9 mouse cellular contexts compared by ENCODE assay signal in the genomic region with DNA sequence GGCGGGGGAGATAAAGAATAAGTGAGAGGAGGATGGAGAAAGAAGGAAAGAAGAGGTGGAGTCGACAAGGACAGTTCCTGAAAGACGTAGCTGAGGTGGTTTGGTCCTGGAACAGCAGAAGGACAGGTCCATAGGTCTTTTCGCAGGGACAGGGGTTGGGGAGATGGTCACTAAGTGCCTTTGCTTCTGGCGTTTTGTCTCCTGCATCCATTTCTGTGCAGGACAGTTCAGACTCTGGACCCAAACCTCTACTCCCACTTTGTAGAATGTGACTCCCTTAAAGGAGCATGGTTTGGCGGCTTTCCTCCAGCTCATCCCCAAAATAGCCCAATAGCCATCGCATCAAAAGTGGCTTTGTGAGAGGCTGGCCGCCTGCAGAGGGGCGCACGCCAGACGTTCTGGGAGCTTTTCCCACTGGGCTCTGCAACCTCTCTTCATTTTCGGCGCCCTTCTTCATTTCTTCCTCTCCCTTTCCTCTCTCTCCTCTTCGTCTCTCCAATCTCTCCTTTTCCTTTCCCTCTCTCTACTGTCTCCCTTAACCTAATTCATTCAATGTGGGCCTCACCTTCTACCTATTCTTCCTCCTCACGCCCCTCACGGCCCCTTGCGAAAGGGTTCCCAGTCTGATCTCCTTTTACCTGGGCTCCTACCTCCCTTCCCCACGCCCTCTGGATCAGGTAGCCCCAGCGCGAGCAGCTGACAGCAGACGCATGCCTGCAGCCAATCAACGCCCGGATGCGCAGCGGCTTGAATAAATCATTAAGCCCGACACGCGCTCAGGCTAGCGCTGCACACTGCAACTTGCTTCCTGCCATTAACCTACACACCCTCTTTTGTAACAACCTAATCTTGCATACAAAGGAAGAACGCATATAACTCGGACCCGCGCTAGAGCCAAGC. TPM values are rescaled to one million over a fixed set of nuclear protein-coding genes. Genes with fewer than 3 reads are reported as not detected.
DNase-seq lines count a peak whose midpoint lies in the region; ATAC-seq and TF ChIP-seq lines count a peak whose summit lies in the region.
"Had no signal": no experiment of that assay in that cellular context is flagged by ENCODE, and none has a peak within 500 bp of the region (broad histone marks: within the 10 kb centered on the region; RNA-seq: fewer than 3 reads in every experiment).

No protein-coding gene starts in this region.

- H3K4me1 ChIP-seq in lung, embryonic 16.5 days (replicated peaks; ENCODE audit: control insufficient read depth, insufficient read depth, low read length) = 0 out of 2 replicates have a peak, but pooled peaks cover 3% of the 10 kb centered on the region
- H3K4me1 ChIP-seq in forebrain, postnatal 0 days (ENCODE audit: insufficient read depth) = peaks cover 13% of the 10 kb centered on the region
- H3K4me1 ChIP-seq in neural tube, embryonic 11.5 days (ENCODE audit: control insufficient read depth, insufficient read depth, low read length) = peaks cover 28% of the 10 kb centered on the region

- peak; percentile 65 for ATAC-seq in lung, embryonic 16.5 days (ENCODE audit: low read depth)
- ATAC-seq in forebrain, postnatal 0 days = peak; percentile 79
- ATAC-seq in neural tube, embryonic 11.5 days (ENCODE audit: insufficient read depth, low FRiP score, low TSS enrichment) = 0 out of 2 replicates have a peak, but pooled peaks have one; percentile 42

- no peak for DNase-seq in lung, postnatal 25 days (ENCODE audit: low spot score)
- peak; percentile 84 for DNase-seq in forebrain, postnatal 0 days
- peak; percentile 53 to 70 for DNase-seq in kidney, postnatal 4 days
- DNase-seq in neural tube, embryonic 11.5 days (ENCODE audit: low spot score) = peak; percentile 75
- no peak for DNase-seq in spleen, adult 12 weeks (ENCODE audit: low spot score)
- DNase-seq in testis, postnatal 14 days (ENCODE audit: low spot score) = no peak
- no peak for DNase-seq in gastrocnemius, postnatal 14 days

- no peaks in the 10 kb centered on the region for H3K36me3 ChIP-seq in lung, embryonic 16.5 days (ENCODE audit: control insufficient read depth, insufficient read depth, low read length)
- H3K36me3 ChIP-seq in forebrain, postnatal 0 days (ENCODE audit: insufficient read depth) = no peaks in the 10 kb centered on the region
- no peaks in the 10 kb centered on the region for H3K36me3 ChIP-seq in neural tube, embryonic 11.5 days (ENCODE audit: control insufficient read depth, insufficient read depth, low read length)

- peaks cover 73% of the 10 kb centered on the region for H3K27me3 ChIP-seq in lung, embryonic 16.5 days (ENCODE audit: control insufficient read depth, insufficient read depth, low read depth, low read length)
- H3K27me3 ChIP-seq in forebrain, postnatal 0 days (ENCODE audit: insufficient read depth, low read length) = no peaks in the 10 kb centered on the region
- H3K27me3 ChIP-seq in neural tube, embryonic 11.5 days (ENCODE audit: control insufficient read depth, insufficient read depth, low read length) = peaks cover 22% of the 10 kb centered on the region

- H3K27ac ChIP-seq in lung, embryonic 16.5 days (ENCODE audit: low read length) = no peak overlapping the region
- peak overlapping the region; percentile 59 for H3K27ac ChIP-seq in forebrain, postnatal 0 days (ENCODE audit: low read depth, low read length)
- no peak overlapping the region for H3K27ac ChIP-seq in neural tube, embryonic 11.5 days (ENCODE audit: low read depth, low read length)

- 1% methylated on average over 33 of the region's 33 CpGs for WGBS in lung, embryonic 16.5 days
- WGBS in forebrain, postnatal 0 days = under 1% methylated on average over 33 of the region's 33 CpGs
- WGBS in neural tube, embryonic 11.5 days = under 1% methylated on average over 33 of the region's 33 CpGs

- no peak overlapping the region for H3K9ac ChIP-seq in lung, embryonic 16.5 days (ENCODE audit: low read length)
- peak overlapping the region; percentile 51 for H3K9ac ChIP-seq in forebrain, postnatal 0 days
- H3K9ac ChIP-seq in neural tube, embryonic 11.5 days (ENCODE audit: low read length) = peak overlapping the region; percentile 29; the same call in 1 of the 2 replicates

- H3K9me3 ChIP-seq in lung, embryonic 16.5 days (ENCODE audit: control insufficient read depth, low read length) = no peaks in the 10 kb centered on the region
- H3K9me3 ChIP-seq in forebrain, postnatal 0 days (ENCODE audit: low read length) = no peaks in the 10 kb centered on the region
- H3K9me3 ChIP-seq in neural tube, embryonic 11.5 days (ENCODE audit: control insufficient read depth, low read length) = no peaks in the 10 kb centered on the region

- intact Hi-C loops in gastrocnemius, postnatal 14 days (cut with DNase I; ENCODE audit: low total_unique reads) = no loop called here

- H3K4me2 ChIP-seq in lung, embryonic 16.5 days (ENCODE audit: low read depth, low read length) = 0 out of 2 replicates have a peak overlapping the region, but pooled peaks have one; percentile 20
- H3K4me2 ChIP-seq in forebrain, postnatal 0 days (ENCODE audit: low read depth) = peak overlapping the region; percentile 87
- peak overlapping the region; percentile 52 for H3K4me2 ChIP-seq in neural tube, embryonic 11.5 days (ENCODE audit: low read depth)

- peak overlapping the region; percentile 13 for H3K4me3 ChIP-seq in lung, embryonic 16.5 days (ENCODE audit: low read length)
- H3K4me3 ChIP-seq in forebrain, postnatal 0 days (ENCODE audit: low read depth, low read length) = peak overlapping the region; percentile 46
- H3K4me3 ChIP-seq in neural tube, embryonic 11.5 days (ENCODE audit: low read depth, low read length) = peak overlapping the region; percentile 26

- no peak for TF ChIP-seq CTCF in forebrain, postnatal 0 days (IDR thresholded peaks at IDR 0.05; ENCODE audit: low read depth)

RNA-seq across cellular contexts. Expression of a gene that starts 7.5 kb away (rescaled TPM):
- polyA plus RNA-seq in lung, embryonic 16.5 days (2015; fragmentation: Nextera tagmentation; extraction: Ambion mirVana) = 0.75 and 0.99 TPM in 2 replicates
- total RNA-seq in forebrain, postnatal 0 days (2014; rRNA removed) = 19.5 and 25.1 TPM in 2 replicates
- 4.7 and 5.6 TPM in 2 replicates for polyA plus RNA-seq in forebrain, postnatal 0 days (2015; fragmentation: Nextera tagmentation; extraction: Ambion mirVana)
- polyA plus RNA-seq in neural tube, embryonic 11.5 days (2014; fragmentation: Nextera tagmentation; extraction: Ambion mirVana) = 40.5 and 42.9 TPM in 2 replicates
- total RNA-seq in gastrocnemius, postnatal 14 days (2021) = not detected

RNA-seq across cellular contexts. Expression of a gene that starts 35.6 kb away (rescaled TPM):
- 0.16 and 0.73 TPM in 2 replicates for polyA plus RNA-seq in lung, embryonic 16.5 days (2015; fragmentation: Nextera tagmentation; extraction: Ambion mirVana)
- not detected in 2 replicates for total RNA-seq in forebrain, postnatal 0 days (2014; rRNA removed)
- polyA plus RNA-seq in forebrain, postnatal 0 days (2015; fragmentation: Nextera tagmentation; extraction: Ambion mirVana) = 0.14 and 0.22 TPM in 2 replicates
- not detected in 2 replicates for polyA plus RNA-seq in neural tube, embryonic 11.5 days (2014; fragmentation: Nextera tagmentation; extraction: Ambion mirVana)
- not detected for total RNA-seq in gastrocnemius, postnatal 14 days (2021)
- total RNA-seq: layer of hippocampus, adult 18-20 months had no signal

Comparison
In these comparisons a context has a peak if more than half of its experiments do, and no peak if none do; other contexts are left out.
1. H3K4me2 ChIP-seq: peak in every context shown above with its lines; median percentile 87 in forebrain, postnatal 0 days; 52 in neural tube, embryonic 11.5 days; 20 in lung, embryonic 16.5 days.
2. DNase-seq: peak in forebrain, postnatal 0 days (single experiment), kidney, postnatal 4 days (2 of 2) and neural tube, embryonic 11.5 days (single experiment); none in lung, postnatal 25 days (single experiment), spleen, adult 12 weeks (single experiment), testis, postnatal 14 days (single experiment) and gastrocnemius, postnatal 14 days (single experiment).
3. Peak in every context shown above with its lines, with median percentiles within 50 percentile points of each other: ATAC-seq and H3K4me3 ChIP-seq.